Mouse (Mus musculus): ENCODE measurements around the gene Slc22a18.

DNA sequence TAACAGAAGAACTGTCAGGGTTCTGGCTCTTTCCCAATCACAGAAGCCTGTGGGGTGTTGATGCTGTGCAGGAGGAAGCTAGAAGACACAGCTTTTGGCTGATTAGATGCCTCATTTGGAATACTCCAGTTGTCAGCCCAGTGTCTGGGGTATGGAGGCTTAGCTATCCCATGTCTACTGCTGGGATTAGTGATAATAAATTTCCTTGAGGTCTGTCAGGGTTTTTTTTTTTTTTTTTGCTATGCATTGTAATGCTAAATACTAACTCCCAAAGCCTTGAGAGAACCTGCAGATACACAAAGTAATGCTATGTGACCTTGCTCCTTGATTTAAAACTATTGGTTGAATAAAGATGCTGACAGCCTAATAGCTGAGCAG lies 37.8 kb downstream of the Slc22a18 start:
- TF ChIP-seq CTCF (IDR thresholded peaks at IDR 0.05 in 2 of 3, conservative IDR thresholded peaks at IDR 0.05 in 1 of 3; ENCODE audit: control insufficient read depth in 1 of 3, insufficient read depth in 1 of 3, low read depth in 2 of 3, low read length in 3 of 3, poor library complexity in 1 of 3, severe bottlenecking in 1 of 3) (no peak), CHD2 (IDR thresholded peaks at IDR 0.05; ENCODE audit: low read length) (no peak), POLR2A (IDR thresholded peaks at IDR 0.05; ENCODE audit: control insufficient read depth in 1 of 2, insufficient read depth in 1 of 2, low read depth in 1 of 2, low read length in 2 of 2, poor library complexity in 1 of 2) (no peak), RAD21 (IDR thresholded peaks at IDR 0.05; ENCODE audit: low read depth, low read length) (no peak), GATA1 (IDR thresholded peaks at IDR 0.05; ENCODE audit: low read depth, low read length) (no peak), POLR2AphosphoS2 (IDR thresholded peaks at IDR 0.05; ENCODE audit: low read length) (peak; percentile 73; the same call in 1 of the 2 replicates), UBTF (IDR thresholded peaks at IDR 0.05; ENCODE audit: borderline replicate concordance, insufficient read depth, low read depth, low read length) (no peak)
